Mouse (Mus musculus): ENCODE results near the gene Hmces.
A peak's percentile ranks its signal among the peaks of the same experiment; 100 is the strongest.

Gene Hmces

GRCm38 (mm10) chr6:87915939-87916338 is 2.2 kb downstream of the Hmces start:
- DNase-seq = no peak

GRCm38 (mm10) chr6:87921201-87921600 is 7.5 kb downstream of the Hmces start:
- no peak for DNase-seq

GRCm38 (mm10) chr6:87923624-87924023 is 9.9 kb downstream of the Hmces start:
- no peak for DNase-seq

GRCm38 (mm10) chr6:87935037-87935436 is 21.3 kb downstream of the Hmces start:
- no peak for DNase-seq

GRCm38 (mm10) chr6:87937178-87937788 is 23.5 kb downstream of the Hmces start:
- peak; percentile 58 to 66 for DNase-seq

- DNase-seq = no peak
Measured at GRCm38 (mm10) chr6:87938941-87939340, 25.2 kb downstream of the Hmces start.

- DNase-seq = no peak
Measured at GRCm38 (mm10) chr6:87942179-87942578, 28.4 kb downstream of the Hmces start.

- DNase-seq = peak in 1 of 2 experiments; percentile 8
Measured at GRCm38 (mm10) chr6:87962457-87962856, 48.7 kb downstream of the Hmces start.

- DNase-seq = no peak
Measured at GRCm38 (mm10) chr6:87970041-87970440, 56.3 kb downstream of the Hmces start.

GRCm38 (mm10) chr6:87979728-87980127 is 66.0 kb downstream of the Hmces start:
- DNase-seq = no peak

- DNase-seq = peak; percentile 97 to 98
Measured at GRCm38 (mm10) chr6:87980374-87981029, 66.8 kb downstream of the Hmces start.

- peak; percentile 62 to 69 for DNase-seq
Measured at GRCm38 (mm10) chr6:87981030-87981485, 67.3 kb downstream of the Hmces start.

GRCm38 (mm10) chr6:87981547-87982256 is 68.0 kb downstream of the Hmces start, which contains the start of gene H1fx:
TSS of gene H1fx (minus strand) at chr6:87981637.
- peak; percentile 95 for DNase-seq

- peak in 1 of 2 experiments; percentile 40 for DNase-seq
Measured at GRCm38 (mm10) chr6:87982506-87982905, 68.8 kb downstream of the Hmces start.
